Comparison of ENCODE assay signal across 23 mouse cellular contexts in the genomic region with DNA sequence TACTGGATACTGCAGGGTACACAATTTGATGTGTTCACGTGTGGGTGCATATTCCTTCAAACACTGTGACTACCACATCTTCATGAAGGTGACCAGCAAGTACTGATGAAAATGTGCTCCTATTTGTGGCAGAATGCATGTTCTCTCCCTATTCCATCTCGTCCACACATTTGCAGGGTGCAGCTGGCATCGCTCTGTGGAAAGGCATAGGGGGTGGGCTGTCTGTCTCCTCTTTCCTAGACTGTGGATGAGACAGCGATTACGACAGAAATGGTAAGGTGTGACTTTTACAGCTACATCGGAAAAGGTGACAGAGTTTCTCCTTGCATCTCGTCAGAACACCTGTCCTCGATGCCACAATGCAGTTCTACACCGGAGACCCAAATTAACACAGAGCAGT. TPM values are rescaled to one million over a fixed set of nuclear protein-coding genes. Genes with fewer than 3 reads are reported as not detected.
DNase-seq lines count a peak whose midpoint lies in the region; ATAC-seq and TF ChIP-seq lines count a peak whose summit lies in the region.
"Had no signal": no experiment of that assay in that cellular context is flagged by ENCODE, and none has a peak within 500 bp of the region (broad histone marks: within the 10 kb centered on the region; RNA-seq: fewer than 3 reads in every experiment).

No protein-coding gene starts in this region.

- H3K4me3 ChIP-seq in forebrain, postnatal 0 days (ENCODE audit: low read depth, low read length), result no peak overlapping the region
- H3K4me3 ChIP-seq in forebrain, embryonic 13.5 days, result no peak overlapping the region
- H3K4me3 ChIP-seq in intestine, embryonic 14.5 days (ENCODE audit: low read depth, low read length), result no peak overlapping the region
- no peak overlapping the region for H3K4me3 ChIP-seq in intestine, embryonic 15.5 days (replicated peaks)
- peak overlapping the region; percentile 42 for H3K4me3 ChIP-seq in megakaryocyte, embryonic 14.5 days (replicated peaks)
- H3K4me3 ChIP-seq: forebrain, embryonic 10.5 days; gastrocnemius, adult 2 months; heart, embryonic 12.5 days; heart, embryonic 15.5 days had no signal

- H3K27me3 ChIP-seq in forebrain, postnatal 0 days (ENCODE audit: insufficient read depth, low read length), result no peaks in the 10 kb centered on the region
- no peaks in the 10 kb centered on the region for H3K27me3 ChIP-seq in forebrain, embryonic 13.5 days
- H3K27me3 ChIP-seq in intestine, embryonic 14.5 days (replicated peaks; ENCODE audit: control insufficient read depth, insufficient read depth, low read length), result no peaks in the 10 kb centered on the region
- no peaks in the 10 kb centered on the region for H3K27me3 ChIP-seq in intestine, embryonic 15.5 days (replicated peaks)
- H3K27me3 ChIP-seq in megakaryocyte, embryonic 14.5 days (replicated peaks), result peaks cover 2% of the 10 kb centered on the region
- H3K27me3 ChIP-seq: heart, embryonic 12.5 days; heart, embryonic 15.5 days had no signal

- 85% methylated on average over 9 of the region's 9 CpGs for WGBS in forebrain, postnatal 0 days
- WGBS in forebrain, embryonic 13.5 days, result 88% methylated on average over 9 of the region's 9 CpGs
- WGBS in intestine, embryonic 14.5 days, result 91% methylated on average over 9 of the region's 9 CpGs
- 93% methylated on average over 9 of the region's 9 CpGs for WGBS in intestine, embryonic 15.5 days

- no peaks in the 10 kb centered on the region for H3K9me3 ChIP-seq in forebrain, postnatal 0 days (ENCODE audit: low read length)
- H3K9me3 ChIP-seq in forebrain, embryonic 13.5 days (replicated peaks), result peaks cover 1% of the 10 kb centered on the region
- H3K9me3 ChIP-seq in intestine, embryonic 14.5 days (ENCODE audit: control insufficient read depth, low read length), result peaks cover 2% of the 10 kb centered on the region; the same call in 1 of the 2 replicates
- no peaks in the 10 kb centered on the region for H3K9me3 ChIP-seq in intestine, embryonic 15.5 days
- H3K9me3 ChIP-seq in megakaryocyte, embryonic 14.5 days, result peaks cover 33% of the 10 kb centered on the region
- H3K9me3 ChIP-seq: heart, embryonic 15.5 days had no signal

- no peak for TF ChIP-seq CTCF in forebrain, postnatal 0 days (IDR thresholded peaks at IDR 0.05; ENCODE audit: low read depth)

- ATAC-seq in forebrain, postnatal 0 days, result peak; percentile 54; the same call in 1 of the 2 replicates
- ATAC-seq in forebrain, embryonic 13.5 days, result no peak
- no peak for ATAC-seq in intestine, embryonic 14.5 days (replicated peaks; ENCODE audit: low FRiP score, low TSS enrichment, low read depth)
- no peak for ATAC-seq in intestine, embryonic 15.5 days
- ATAC-seq in megakaryocyte, adult 5-6 weeks (ENCODE audit: poor library complexity, severe bottlenecking), result no peak
- ATAC-seq: activated CD4-positive, CD25-positive, alpha-beta regulatory T cell, adult 4 months; forebrain, embryonic 14.5 days; hindbrain, postnatal 0 days had no signal

- no peaks in the 10 kb centered on the region for H3K4me1 ChIP-seq in forebrain, postnatal 0 days (ENCODE audit: insufficient read depth)
- H3K4me1 ChIP-seq in forebrain, embryonic 13.5 days, result no peaks in the 10 kb centered on the region
- H3K4me1 ChIP-seq in intestine, embryonic 14.5 days (replicated peaks; ENCODE audit: control insufficient read depth, insufficient read depth, low read length), result no peaks in the 10 kb centered on the region
- no peaks in the 10 kb centered on the region for H3K4me1 ChIP-seq in intestine, embryonic 15.5 days (replicated peaks)
- no peaks in the 10 kb centered on the region for H3K4me1 ChIP-seq in megakaryocyte, embryonic 14.5 days
- H3K4me1 ChIP-seq: forebrain, embryonic 10.5 days; heart, embryonic 12.5 days; heart, embryonic 15.5 days had no signal

- DNase-seq in forebrain, postnatal 0 days, result no peak
- peak; percentile 27 for DNase-seq in intestine, embryonic 14.5 days (ENCODE audit: low spot score)
- peak; percentile 56 for DNase-seq in layer of hippocampus, adult 9-11 months
- DNase-seq in layer of hippocampus, postnatal 10 days (ENCODE audit: low spot score in 2 of 2), result no peak
- DNase-seq: adrenal gland, adult 8-10 months; adrenal gland, postnatal 25 days; cerebellum, adult 18-20 months; cerebellum, adult 9-10 months; gastrocnemius, adult 2 months; gastrocnemius, postnatal 14 days; heart, postnatal 10 days; heart, postnatal 4 days had no signal

- H3K9ac ChIP-seq in forebrain, postnatal 0 days, result no peak overlapping the region
- no peak overlapping the region for H3K9ac ChIP-seq in forebrain, embryonic 13.5 days
- no peak overlapping the region for H3K9ac ChIP-seq in intestine, embryonic 14.5 days (ENCODE audit: low read length)
- no peak overlapping the region for H3K9ac ChIP-seq in intestine, embryonic 15.5 days
- H3K9ac ChIP-seq: heart, embryonic 12.5 days; heart, embryonic 15.5 days; hindbrain, embryonic 14.5 days had no signal

- no peak overlapping the region for H3K4me2 ChIP-seq in forebrain, postnatal 0 days (ENCODE audit: low read depth)
- H3K4me2 ChIP-seq in forebrain, embryonic 13.5 days, result no peak overlapping the region
- no peak overlapping the region for H3K4me2 ChIP-seq in intestine, embryonic 14.5 days (ENCODE audit: low read length)
- no peak overlapping the region for H3K4me2 ChIP-seq in intestine, embryonic 15.5 days (replicated peaks)
- H3K4me2 ChIP-seq: heart, embryonic 12.5 days; heart, embryonic 15.5 days; hindbrain, embryonic 14.5 days had no signal

- no peak overlapping the region for H3K27ac ChIP-seq in forebrain, postnatal 0 days (ENCODE audit: low read depth, low read length)
- H3K27ac ChIP-seq in forebrain, embryonic 13.5 days, result no peak overlapping the region
- no peak overlapping the region for H3K27ac ChIP-seq in intestine, embryonic 14.5 days (ENCODE audit: low read depth)
- no peak overlapping the region for H3K27ac ChIP-seq in intestine, embryonic 15.5 days
- H3K27ac ChIP-seq: forebrain, embryonic 10.5 days; gastrocnemius, adult 2 months; heart, embryonic 15.5 days; hindbrain, embryonic 14.5 days; hindbrain, postnatal 0 days had no signal

- no peaks in the 10 kb centered on the region for H3K36me3 ChIP-seq in forebrain, postnatal 0 days (ENCODE audit: insufficient read depth)
- no peaks in the 10 kb centered on the region for H3K36me3 ChIP-seq in forebrain, embryonic 13.5 days (ENCODE audit: poor library complexity, severe bottlenecking)
- H3K36me3 ChIP-seq in intestine, embryonic 14.5 days (ENCODE audit: control insufficient read depth, insufficient read depth, low read length), result no peaks in the 10 kb centered on the region
- H3K36me3 ChIP-seq in intestine, embryonic 15.5 days, result no peaks in the 10 kb centered on the region
- no peaks in the 10 kb centered on the region for H3K36me3 ChIP-seq in megakaryocyte, embryonic 14.5 days (replicated peaks; ENCODE audit: low read length)
- H3K36me3 ChIP-seq: heart, embryonic 15.5 days had no signal

RNA-seq across cellular contexts. Expression of gene Kcnmb4, which starts 14.9 kb away (rescaled TPM):
- 68.5 and 83.6 TPM in 2 replicates for total RNA-seq in forebrain, postnatal 0 days (2014; rRNA removed)
- 29.7 and 40.4 TPM in 2 replicates for polyA plus RNA-seq in forebrain, postnatal 0 days (2015; fragmentation: Nextera tagmentation; extraction: Ambion mirVana)
- 10.8 and 10.9 TPM in 2 replicates for polyA plus RNA-seq in forebrain, embryonic 13.5 days (2015; fragmentation: Nextera tagmentation; extraction: Ambion mirVana)
- polyA plus RNA-seq in intestine, embryonic 14.5 days (2014; fragmentation: Nextera tagmentation; extraction: Ambion mirVana), result 5.0 and 6.5 TPM in 2 replicates
- polyA plus RNA-seq in intestine, embryonic 15.5 days (2015; fragmentation: Nextera tagmentation; extraction: Ambion mirVana), result 3.5 and 3.9 TPM in 2 replicates
- total RNA-seq in layer of hippocampus, postnatal 10 days (2021), result 10 to 100 TPM; 80.0 to 80.3 TPM
- 1.4 TPM in 1 of 2 replicates, not detected in the other for polyA plus RNA-seq in megakaryocyte, embryonic 14.5 days (2012; ENCODE audit: insufficient read depth, low replicate concordance)
- total RNA-seq in megakaryocyte, adult 5-6 weeks (2015), result not detected in 2 replicates
- not detected in 2 replicates for total RNA-seq in megakaryocyte, adult 5-6 weeks (2017)

Comparison
In these comparisons a context has a peak if more than half of its experiments do, and no peak if none do; other contexts are left out.
1. DNase-seq: peak in intestine, embryonic 14.5 days (single experiment) and layer of hippocampus, adult 9-11 months (single experiment); none in forebrain, postnatal 0 days (single experiment) and layer of hippocampus, postnatal 10 days (0 of 2).